Mouse (Mus musculus) cerebellum, adult 2 months (tissue): ENCODE results near the gene Dapp1.

Experiments used
- CTCF ChIP-seq: fragments of 200-500 bp; IDR thresholded peaks from 2 replicates; pipeline ENCODE4 v1.5.1; 2011; ENCODE audit warnings: low read depth, mild to moderate bottlenecking, control low read depth, low read length, moderate library complexity, borderline replicate concordance; ENCODE audit not compliant: insufficient read depth
- POLR2A ChIP-seq: fragments of 200-500 bp; IDR thresholded peaks from 2 replicates; pipeline ENCODE4 v1.6.1; 2011; ENCODE audit warnings: low read length, control low read depth, borderline replicate concordance; ENCODE audit not compliant: insufficient read depth

DNA sequence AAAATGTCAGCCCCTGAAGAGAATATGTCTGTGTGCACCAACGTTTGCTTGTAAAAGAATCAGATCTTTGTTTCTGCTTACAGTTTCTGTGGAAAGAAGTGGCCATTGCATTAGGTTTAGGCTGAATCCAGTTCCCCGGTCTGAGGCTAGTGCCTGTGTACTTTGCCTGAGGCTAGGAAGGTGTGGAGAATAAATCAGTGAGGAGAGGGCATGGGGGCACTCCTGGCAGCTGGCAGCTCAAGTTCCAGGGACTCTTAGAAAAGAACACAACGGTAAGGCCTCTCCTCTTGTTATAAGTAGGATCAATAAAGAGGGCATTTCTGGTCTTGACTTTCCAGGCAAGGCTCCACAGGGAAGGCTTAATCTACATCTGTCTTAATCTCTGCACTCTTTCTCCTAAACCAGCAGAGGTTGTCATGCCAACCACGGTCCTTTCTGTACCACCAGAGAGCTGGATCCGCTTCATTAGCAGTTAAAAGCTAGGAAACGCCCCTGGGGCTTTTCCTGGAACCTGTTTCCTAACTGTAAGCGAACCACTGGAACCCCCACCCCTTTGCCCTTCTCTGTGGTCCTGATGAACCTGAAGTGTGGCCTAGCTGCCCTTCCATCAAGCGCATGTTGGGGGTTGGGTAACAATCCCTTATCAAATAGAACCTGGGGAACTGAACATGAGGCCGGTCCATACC is 4.3 kb downstream of the Dapp1 start:
- TF ChIP-seq CTCF = no peak
- no peak for TF ChIP-seq POLR2A
